Mouse (Mus musculus): ENCODE data around the gene Esrrg. TPM values are rescaled to one million over a fixed set of nuclear protein-coding genes. Genes with fewer than 3 reads are reported as not detected.

The Esrrg gene
- total and polyA plus RNA-seq, 2 experiments from 2014 or later = 17.1 to 39.8 TPM

DNA sequence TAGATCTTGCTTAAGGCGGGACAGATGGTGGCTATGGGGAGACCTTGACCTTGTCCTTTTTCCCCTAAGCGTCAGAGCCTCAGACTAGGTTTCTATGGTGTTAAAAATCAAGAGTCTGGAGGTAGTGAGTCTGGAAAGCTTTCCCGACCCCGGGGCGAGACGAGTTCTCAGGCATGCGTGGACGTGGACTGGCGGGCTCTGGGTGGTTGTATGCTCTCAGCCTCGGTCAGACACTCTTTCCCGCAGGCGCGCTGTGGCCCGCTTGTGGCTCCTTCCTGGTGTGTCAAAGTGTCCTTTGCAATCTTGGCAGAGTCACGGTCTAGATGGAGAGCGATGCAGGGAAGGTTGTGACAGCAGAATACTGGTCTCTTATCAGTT lies 1.3 kb downstream of the Esrrg start:
- ATAC-seq (ENCODE audit: low FRiP score) (no peak), DNase-seq (ENCODE audit: low spot score) (no peak)
- peaks cover 46% of the 10 kb centered on the region for H3K27me3 ChIP-seq (ENCODE audit: insufficient read depth, low read length)
- no peaks in the 10 kb centered on the region for H3K36me3 ChIP-seq (ENCODE audit: insufficient read depth, low read length)
- TF ChIP-seq CTCF (IDR thresholded peaks at IDR 0.05) = no peak
- H3K27ac ChIP-seq (ENCODE audit: low read depth, low read length) = no peak overlapping the region
- no peak overlapping the region for H3K9ac ChIP-seq (replicated peaks; ENCODE audit: low read length, poor library complexity, severe bottlenecking)
- H3K4me2 ChIP-seq (ENCODE audit: low read depth, low read length, poor library complexity, severe bottlenecking) = peak overlapping the region; percentile 84
- no peaks in the 10 kb centered on the region for H3K9me3 ChIP-seq (ENCODE audit: low read length)
- WGBS = 4% methylated on average over 16 of the region's 16 CpGs
- H3K4me1 ChIP-seq (ENCODE audit: insufficient read depth, low read length) = 0 out of 2 replicates have a peak, but pooled peaks cover 7% of the 10 kb centered on the region
- peak overlapping the region; percentile 37 for H3K4me3 ChIP-seq (ENCODE audit: low read depth, low read length)

DNA sequence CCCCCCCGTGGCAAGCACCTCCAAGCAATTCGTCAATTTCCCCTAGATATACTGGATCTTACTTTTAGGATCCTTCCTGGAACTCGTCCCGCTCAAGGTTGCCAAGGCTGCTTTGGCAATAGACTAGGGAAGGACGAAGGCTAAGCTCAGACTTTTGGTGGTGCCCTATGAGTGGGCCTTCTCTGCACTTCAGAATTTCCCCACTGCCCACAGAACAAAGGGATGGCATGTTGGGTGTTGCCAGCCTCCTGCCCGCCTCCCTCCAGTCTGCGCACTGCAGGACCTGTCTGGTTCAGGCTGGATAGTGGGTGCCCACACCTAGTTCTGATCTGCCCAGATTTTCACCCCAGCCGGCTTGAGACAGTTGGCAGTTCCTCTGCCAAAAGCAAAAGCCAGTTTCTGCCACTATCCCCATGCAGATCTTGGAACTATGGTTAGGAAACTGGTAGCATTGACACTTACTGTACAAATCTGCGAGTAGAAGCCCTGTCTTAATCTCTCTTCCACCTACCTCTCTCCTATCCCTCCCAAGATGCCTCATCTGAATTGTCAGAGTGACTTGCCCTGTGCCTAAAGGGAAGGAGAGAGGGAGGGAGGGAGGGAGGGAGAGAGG lies 1.9 kb downstream of the Esrrg start:
- no peak for TF ChIP-seq CTCF (IDR thresholded peaks at IDR 0.05)
- H3K4me3 ChIP-seq (ENCODE audit: low read depth, low read length) = no peak overlapping the region
- H3K9ac ChIP-seq (replicated peaks; ENCODE audit: low read length, poor library complexity, severe bottlenecking) = no peak overlapping the region
- peaks cover 45% of the 10 kb centered on the region for H3K27me3 ChIP-seq (ENCODE audit: insufficient read depth, low read length)
- no peaks in the 10 kb centered on the region for H3K36me3 ChIP-seq (ENCODE audit: insufficient read depth, low read length)
- DNase-seq (ENCODE audit: low spot score) (no peak), ATAC-seq (ENCODE audit: low FRiP score) (no peak)
- H3K27ac ChIP-seq (ENCODE audit: low read depth, low read length) = no peak overlapping the region
- 0 out of 2 replicates have a peak, but pooled peaks cover 7% of the 10 kb centered on the region for H3K4me1 ChIP-seq (ENCODE audit: insufficient read depth, low read length)
- H3K4me2 ChIP-seq (ENCODE audit: low read depth, low read length, poor library complexity, severe bottlenecking) = no peak overlapping the region
- H3K9me3 ChIP-seq (ENCODE audit: low read length) = no peaks in the 10 kb centered on the region
- WGBS = 29% methylated on average over 9 of the region's 9 CpGs

DNA sequence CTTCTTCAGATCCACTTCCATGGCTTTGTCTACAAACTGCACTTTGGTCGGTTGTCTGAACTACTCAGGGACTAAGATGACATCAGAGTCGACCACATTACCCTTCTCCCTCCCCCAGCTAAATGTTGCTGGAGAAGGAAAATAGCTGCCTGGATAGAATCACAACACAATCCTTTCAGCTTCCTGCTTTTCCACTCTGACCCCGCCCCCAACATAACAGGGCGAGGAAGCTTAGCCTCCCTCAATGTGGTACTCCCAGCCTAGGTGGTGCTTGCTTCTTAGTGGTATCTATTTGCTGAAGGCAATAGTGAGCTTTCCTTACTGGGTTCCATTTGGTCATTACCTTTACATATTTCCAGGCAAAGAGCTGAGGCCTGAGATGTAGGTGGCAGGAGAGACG lies 3.3 kb downstream of the Esrrg start:
- no peaks in the 10 kb centered on the region for H3K9me3 ChIP-seq (ENCODE audit: low read length)
- 0 out of 2 replicates have a peak, but pooled peaks cover 7% of the 10 kb centered on the region for H3K4me1 ChIP-seq (ENCODE audit: insufficient read depth, low read length)
- peaks cover 40% of the 10 kb centered on the region for H3K27me3 ChIP-seq (ENCODE audit: insufficient read depth, low read length)
- TF ChIP-seq CTCF (IDR thresholded peaks at IDR 0.05) = no peak
- H3K9ac ChIP-seq (replicated peaks; ENCODE audit: low read length, poor library complexity, severe bottlenecking) = no peak overlapping the region
- ATAC-seq (ENCODE audit: low FRiP score) (no peak), DNase-seq (ENCODE audit: low spot score) (no peak)
- no peaks in the 10 kb centered on the region for H3K36me3 ChIP-seq (ENCODE audit: insufficient read depth, low read length)
- 51% methylated on average over 5 of the region's 5 CpGs for WGBS
- no peak overlapping the region for H3K27ac ChIP-seq (ENCODE audit: low read depth, low read length)
- no peak overlapping the region for H3K4me3 ChIP-seq (ENCODE audit: low read depth, low read length)
- no peak overlapping the region for H3K4me2 ChIP-seq (ENCODE audit: low read depth, low read length, poor library complexity, severe bottlenecking)

DNA sequence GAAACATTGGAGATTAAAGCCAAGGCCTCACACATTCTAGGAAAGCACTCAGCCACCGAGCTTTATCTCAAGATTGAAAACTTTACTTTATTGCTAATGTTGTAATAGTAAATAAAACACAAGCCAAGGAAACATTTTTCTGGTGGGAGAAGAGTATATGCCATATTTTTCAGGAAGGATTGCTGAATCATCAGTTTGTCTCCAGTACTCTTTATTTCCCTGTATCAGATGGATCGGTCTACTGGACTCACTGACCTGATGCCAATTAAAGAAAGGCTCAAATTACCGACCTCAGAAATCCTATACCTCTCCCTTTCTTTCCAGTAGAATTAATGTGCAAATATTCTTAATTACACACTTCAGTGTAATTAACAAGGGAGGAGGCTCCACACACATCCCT lies 4.7 kb downstream of the Esrrg start:
- no peak overlapping the region for H3K4me3 ChIP-seq (ENCODE audit: low read depth, low read length)
- no peak for TF ChIP-seq CTCF (IDR thresholded peaks at IDR 0.05)
- H3K4me2 ChIP-seq (ENCODE audit: low read depth, low read length, poor library complexity, severe bottlenecking) = no peak overlapping the region
- H3K27ac ChIP-seq (ENCODE audit: low read depth, low read length) = no peak overlapping the region
- H3K27me3 ChIP-seq (ENCODE audit: insufficient read depth, low read length) = peaks cover 33% of the 10 kb centered on the region
- ATAC-seq (ENCODE audit: low FRiP score) (no peak), DNase-seq (ENCODE audit: low spot score) (no peak)
- 86% methylated on average over 3 of the region's 3 CpGs for WGBS
- no peak overlapping the region for H3K9ac ChIP-seq (replicated peaks; ENCODE audit: low read length, poor library complexity, severe bottlenecking)
- H3K9me3 ChIP-seq (ENCODE audit: low read length) = no peaks in the 10 kb centered on the region
- 0 out of 2 replicates have a peak, but pooled peaks cover 3% of the 10 kb centered on the region for H3K4me1 ChIP-seq (ENCODE audit: insufficient read depth, low read length)
- H3K36me3 ChIP-seq (ENCODE audit: insufficient read depth, low read length) = no peaks in the 10 kb centered on the region

DNA sequence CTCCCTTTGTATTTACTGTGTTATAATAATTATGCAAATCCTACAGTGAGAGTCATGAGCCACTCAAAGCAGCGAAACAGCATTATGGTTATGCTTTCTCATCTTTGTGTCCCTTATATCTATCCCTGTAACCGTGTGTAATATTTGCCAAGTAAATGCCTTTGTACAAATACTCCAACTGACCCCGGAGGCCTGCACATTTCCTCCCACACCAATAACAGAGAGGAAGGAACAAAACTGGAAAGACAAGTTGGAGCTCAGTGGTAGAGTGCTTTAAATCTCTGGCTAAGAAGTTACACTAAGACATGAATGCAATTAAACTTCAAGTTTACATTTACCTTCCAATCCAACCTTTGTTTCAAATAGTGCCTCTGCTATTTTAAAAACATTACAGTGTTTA lies 15.4 kb downstream of the Esrrg start:
- Histone ChIP-seq H3K4me3 (ENCODE audit: low read depth, low read length) (no peak overlapping the region), H3K36me3 (ENCODE audit: insufficient read depth, low read length) (no peaks in the 10 kb centered on the region), H3K4me1 (ENCODE audit: insufficient read depth, low read length) (no peaks in the 10 kb centered on the region), H3K27me3 (ENCODE audit: insufficient read depth, low read length) (no peaks in the 10 kb centered on the region), H3K9me3 (ENCODE audit: low read length) (no peaks in the 10 kb centered on the region), H3K9ac (replicated peaks; ENCODE audit: low read length, poor library complexity, severe bottlenecking) (no peak overlapping the region), H3K27ac (ENCODE audit: low read depth, low read length) (no peak overlapping the region), H3K4me2 (ENCODE audit: low read depth, low read length, poor library complexity, severe bottlenecking) (no peak overlapping the region)
- 78% methylated on average over 3 of the region's 3 CpGs for WGBS
- TF ChIP-seq CTCF (IDR thresholded peaks at IDR 0.05) = no peak
- no peak for ATAC-seq (ENCODE audit: low FRiP score)
- no peak for DNase-seq (ENCODE audit: low spot score)

DNA sequence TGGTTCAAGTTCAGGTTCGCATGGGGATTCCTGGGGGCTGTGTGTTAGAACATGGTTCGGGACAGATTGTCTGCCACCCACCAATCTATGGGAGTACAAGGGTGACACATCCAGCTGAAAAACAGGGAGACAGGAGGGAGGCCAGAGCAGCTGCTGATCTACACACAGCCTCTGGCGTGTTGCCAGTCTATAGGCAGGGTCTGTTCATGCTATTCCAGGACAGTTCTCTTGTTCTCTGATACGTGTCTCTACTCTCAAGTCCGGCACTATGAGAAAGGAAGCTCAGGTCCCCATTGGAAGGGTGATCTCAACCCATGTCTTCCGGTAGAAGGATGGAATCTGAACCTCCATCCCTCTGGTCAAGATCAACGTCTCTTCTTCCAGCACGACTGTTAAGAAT lies 21.8 kb downstream of the Esrrg start:
- 82% methylated on average over 8 of the region's 8 CpGs for WGBS
- no peak overlapping the region for H3K27ac ChIP-seq (ENCODE audit: low read depth, low read length)
- TF ChIP-seq CTCF (IDR thresholded peaks at IDR 0.05) = no peak
- no peaks in the 10 kb centered on the region for H3K27me3 ChIP-seq (ENCODE audit: insufficient read depth, low read length)
- no peak overlapping the region for H3K4me3 ChIP-seq (ENCODE audit: low read depth, low read length)
- no peak overlapping the region for H3K4me2 ChIP-seq (ENCODE audit: low read depth, low read length, poor library complexity, severe bottlenecking)
- no peak for ATAC-seq (ENCODE audit: low FRiP score)
- H3K9ac ChIP-seq (replicated peaks; ENCODE audit: low read length, poor library complexity, severe bottlenecking) = no peak overlapping the region
- H3K36me3 ChIP-seq (ENCODE audit: insufficient read depth, low read length) = no peaks in the 10 kb centered on the region
- H3K9me3 ChIP-seq (ENCODE audit: low read length) = no peaks in the 10 kb centered on the region
- H3K4me1 ChIP-seq (ENCODE audit: insufficient read depth, low read length) = no peaks in the 10 kb centered on the region
- no peak for DNase-seq (ENCODE audit: low spot score)

Data from midbrain, postnatal 0 days (tissue).